Mouse (Mus musculus): ENCODE results near the gene Gkap1. TPM values are rescaled to one million over a fixed set of nuclear protein-coding genes. Genes with fewer than 3 reads are reported as not detected.
A peak's percentile ranks its signal among the peaks of the same experiment; 100 is the strongest.

Gkap1 gene
- polyA plus RNA-seq, 1 experiment = 1.5 TPM

DNA sequence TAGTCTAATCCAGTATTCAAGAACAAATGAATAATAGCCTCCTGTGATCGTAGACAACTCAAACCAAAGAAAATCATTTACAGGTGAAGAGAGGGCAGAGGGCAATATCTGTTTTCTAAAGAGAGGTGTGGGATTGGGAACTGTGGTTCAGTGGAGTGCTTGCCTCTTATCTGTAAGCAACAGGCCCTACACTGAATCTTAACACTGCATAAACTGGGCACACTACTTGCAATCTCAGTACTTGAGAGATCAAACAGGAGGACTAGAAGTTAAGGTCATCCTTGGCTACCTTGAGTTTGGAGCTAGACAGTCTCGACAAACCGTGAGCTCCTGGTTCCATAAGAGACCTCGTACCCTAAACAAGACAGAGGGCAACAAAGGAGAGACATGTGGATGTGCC lies 69.4 kb downstream of the Gkap1 start:
- H3K27ac ChIP-seq (ENCODE audit: insufficient read depth, low read length) = no peak overlapping the region
- H3K36me3 ChIP-seq (ENCODE audit: control insufficient read depth, insufficient read depth, low read length) = no peaks in the 10 kb centered on the region; the same call in 1 of the 2 replicates
- no peak for DNase-seq (ENCODE audit: low read depth in 1 of 2, low spot score in 2 of 2)
- H3K4me3 ChIP-seq (ENCODE audit: extremely low read depth, insufficient read depth, insufficient read length) = no peak overlapping the region
- H3K4me1 ChIP-seq (ENCODE audit: control insufficient read depth, insufficient read depth, insufficient read length) = peaks cover 4% of the 10 kb centered on the region
- TF ChIP-seq POLR2A (IDR thresholded peaks at IDR 0.05; ENCODE audit: low read depth, low read length) (no peak), CTCF (IDR thresholded peaks at IDR 0.05; ENCODE audit: extremely low read depth, insufficient read depth, insufficient read length, insufficient replicate concordance) (no peak)
- WGBS = 92% methylated on average over 4 of the region's 4 CpGs
- H3K27me3 ChIP-seq (ENCODE audit: control insufficient read depth, insufficient read depth, low read length) = no peaks in the 10 kb centered on the region

DNA sequence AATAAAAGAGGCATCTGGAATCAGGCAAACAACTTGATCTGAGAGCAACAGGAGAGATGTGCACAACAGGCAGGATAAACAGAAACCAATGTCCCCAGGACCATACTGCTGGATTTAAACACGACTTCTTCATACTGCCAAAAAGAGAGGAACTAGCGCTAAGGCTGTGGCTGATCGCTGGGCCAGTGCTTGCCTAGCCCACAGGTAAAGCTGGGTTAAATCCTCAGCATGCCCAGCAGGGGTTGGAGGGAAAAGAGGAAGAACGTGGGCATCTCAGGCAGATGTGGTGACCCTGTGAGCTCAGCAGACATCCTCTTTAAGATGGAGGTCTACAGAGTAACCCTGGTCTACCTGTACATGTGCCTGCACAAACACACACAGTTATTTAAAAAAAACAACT lies 70.5 kb downstream of the Gkap1 start:
- Histone ChIP-seq H3K27ac (ENCODE audit: insufficient read depth, low read length) (no peak overlapping the region), H3K36me3 (ENCODE audit: control insufficient read depth, insufficient read depth, low read length) (no peaks in the 10 kb centered on the region; the same call in 1 of the 2 replicates), H3K4me1 (ENCODE audit: control insufficient read depth, insufficient read depth, insufficient read length) (peaks cover 4% of the 10 kb centered on the region), H3K4me3 (ENCODE audit: extremely low read depth, insufficient read depth, insufficient read length) (no peak overlapping the region), H3K27me3 (ENCODE audit: control insufficient read depth, insufficient read depth, low read length) (no peaks in the 10 kb centered on the region)
- peak; percentile 12 to 37 for DNase-seq (ENCODE audit: low read depth in 1 of 2, low spot score in 2 of 2)
- TF ChIP-seq POLR2A (IDR thresholded peaks at IDR 0.05; ENCODE audit: low read depth, low read length) (no peak), CTCF (IDR thresholded peaks at IDR 0.05; ENCODE audit: extremely low read depth, insufficient read depth, insufficient read length, insufficient replicate concordance) (no peak)
- 6% methylated on average over 4 of the region's 4 CpGs for WGBS

DNA sequence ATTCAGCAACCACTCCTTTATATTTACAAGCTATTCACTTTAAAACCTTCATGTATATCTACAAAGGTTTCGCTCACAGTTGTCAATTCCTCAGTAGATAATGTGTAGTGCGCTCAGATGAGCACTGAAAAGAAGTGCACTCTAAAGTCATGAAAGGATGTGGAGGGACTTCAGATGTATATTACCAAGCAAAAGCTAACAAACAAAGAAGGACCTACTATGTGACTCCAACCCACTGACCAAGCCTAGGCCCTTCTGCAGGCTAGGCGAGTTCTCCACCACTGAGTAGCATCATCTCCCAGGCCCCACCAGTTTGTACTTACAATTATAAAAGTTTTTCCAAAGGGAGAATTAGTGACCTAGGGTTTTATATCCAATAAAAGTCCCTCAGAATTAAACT lies 71.3 kb downstream of the Gkap1 start:
- H3K36me3 ChIP-seq (ENCODE audit: control insufficient read depth, insufficient read depth, low read length) = no peaks in the 10 kb centered on the region; the same call in 1 of the 2 replicates
- H3K4me3 ChIP-seq (ENCODE audit: extremely low read depth, insufficient read depth, insufficient read length) = no peak overlapping the region
- 91% methylated on average over 3 of the region's 3 CpGs for WGBS
- peaks cover 4% of the 10 kb centered on the region for H3K4me1 ChIP-seq (ENCODE audit: control insufficient read depth, insufficient read depth, insufficient read length)
- no peak overlapping the region for H3K27ac ChIP-seq (ENCODE audit: insufficient read depth, low read length)
- TF ChIP-seq CTCF (IDR thresholded peaks at IDR 0.05; ENCODE audit: extremely low read depth, insufficient read depth, insufficient read length, insufficient replicate concordance) (no peak), POLR2A (IDR thresholded peaks at IDR 0.05; ENCODE audit: low read depth, low read length) (no peak)
- no peak for DNase-seq (ENCODE audit: low read depth in 1 of 2, low spot score in 2 of 2)
- H3K27me3 ChIP-seq (ENCODE audit: control insufficient read depth, insufficient read depth, low read length) = no peaks in the 10 kb centered on the region

DNA sequence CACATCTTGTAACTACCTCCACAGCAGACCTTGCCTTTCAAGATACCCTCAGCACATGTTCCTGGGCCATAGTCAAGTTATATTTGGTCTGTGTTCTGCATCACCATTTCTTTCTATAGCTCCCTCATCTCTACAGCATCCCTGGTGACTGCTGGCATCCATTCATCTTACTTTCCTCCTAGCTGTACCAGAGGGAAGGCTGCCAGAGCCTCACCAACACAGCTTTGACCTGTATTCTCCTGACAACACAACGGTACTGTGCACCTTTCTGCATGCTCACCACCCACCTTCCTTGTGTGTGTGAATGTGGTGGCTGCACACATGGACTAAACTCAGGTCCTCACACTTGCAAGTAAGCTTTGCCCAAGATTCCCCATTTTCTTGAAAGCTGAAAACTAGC lies 72.6 kb downstream of the Gkap1 start:
- TF ChIP-seq CTCF (IDR thresholded peaks at IDR 0.05; ENCODE audit: extremely low read depth, insufficient read depth, insufficient read length, insufficient replicate concordance) (no peak), POLR2A (IDR thresholded peaks at IDR 0.05; ENCODE audit: low read depth, low read length) (no peak)
- no peaks in the 10 kb centered on the region for H3K27me3 ChIP-seq (ENCODE audit: control insufficient read depth, insufficient read depth, low read length)
- no peak for DNase-seq (ENCODE audit: low read depth in 1 of 2, low spot score in 2 of 2)
- no peaks in the 10 kb centered on the region; the same call in 1 of the 2 replicates for H3K36me3 ChIP-seq (ENCODE audit: control insufficient read depth, insufficient read depth, low read length)
- H3K4me3 ChIP-seq (ENCODE audit: extremely low read depth, insufficient read depth, insufficient read length) = no peak overlapping the region
- WGBS = 83% methylated on average over 1 of the region's 1 CpGs
- peaks cover 9% of the 10 kb centered on the region; the same call in 1 of the 2 replicates for H3K4me1 ChIP-seq (ENCODE audit: control insufficient read depth, insufficient read depth, insufficient read length)
- no peak overlapping the region for H3K27ac ChIP-seq (ENCODE audit: insufficient read depth, low read length)

DNA sequence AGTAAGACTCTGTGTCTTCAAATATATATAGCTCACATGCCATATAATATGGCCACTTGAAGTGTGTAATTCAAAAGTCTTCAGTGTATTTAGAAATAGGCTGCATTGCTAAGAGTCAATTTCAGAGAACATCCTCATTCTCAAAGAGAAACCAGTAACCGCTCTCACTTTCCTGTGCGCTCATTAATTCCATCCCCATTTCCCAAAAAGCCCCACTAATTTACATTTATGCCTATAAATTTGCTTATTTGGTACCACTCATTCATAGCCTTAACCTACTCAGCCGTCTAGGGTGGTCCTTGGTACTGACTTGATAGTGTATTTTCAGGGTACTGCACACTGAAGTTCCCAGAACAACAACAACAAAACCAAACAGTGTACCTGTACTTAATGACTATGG lies 73.6 kb downstream of the Gkap1 start:
- TF ChIP-seq CTCF (IDR thresholded peaks at IDR 0.05; ENCODE audit: extremely low read depth, insufficient read depth, insufficient read length, insufficient replicate concordance) = no peak
- no peak for TF ChIP-seq POLR2A (IDR thresholded peaks at IDR 0.05; ENCODE audit: low read depth, low read length)
- Histone ChIP-seq H3K27me3 (ENCODE audit: control insufficient read depth, insufficient read depth, low read length) (no peaks in the 10 kb centered on the region), H3K4me1 (ENCODE audit: control insufficient read depth, insufficient read depth, insufficient read length) (peaks cover 14% of the 10 kb centered on the region; the same call in 1 of the 2 replicates), H3K4me3 (ENCODE audit: extremely low read depth, insufficient read depth, insufficient read length) (no peak overlapping the region), H3K27ac (ENCODE audit: insufficient read depth, low read length) (no peak overlapping the region), H3K36me3 (ENCODE audit: control insufficient read depth, insufficient read depth, low read length) (no peaks in the 10 kb centered on the region; the same call in 1 of the 2 replicates)
- DNase-seq (ENCODE audit: low read depth in 1 of 2, low spot score in 2 of 2) = no peak
- WGBS = 77% methylated on average over 3 of the region's 3 CpGs

DNA sequence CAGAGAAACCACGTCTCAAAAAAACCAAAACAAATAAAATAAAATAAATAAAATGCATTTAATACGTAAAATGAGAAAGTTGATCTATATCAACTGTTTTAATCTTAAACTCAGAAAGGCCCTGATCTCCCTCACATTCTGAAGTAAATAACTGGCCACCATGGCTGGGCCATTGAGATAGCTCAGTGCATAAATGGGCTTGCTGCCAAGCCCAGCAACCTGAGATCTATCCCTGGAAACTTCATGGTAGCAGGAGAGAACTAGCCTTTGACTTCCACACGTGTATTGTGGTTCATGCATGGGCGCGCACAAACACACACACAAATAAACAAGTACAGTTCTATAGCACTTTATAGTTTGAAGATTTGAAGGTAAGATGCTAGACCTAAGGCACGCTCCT lies 74.2 kb downstream of the Gkap1 start:
- Histone ChIP-seq H3K4me3 (ENCODE audit: extremely low read depth, insufficient read depth, insufficient read length) (no peak overlapping the region), H3K27me3 (ENCODE audit: control insufficient read depth, insufficient read depth, low read length) (no peaks in the 10 kb centered on the region), H3K4me1 (ENCODE audit: control insufficient read depth, insufficient read depth, insufficient read length) (peaks cover 14% of the 10 kb centered on the region; the same call in 1 of the 2 replicates), H3K36me3 (ENCODE audit: control insufficient read depth, insufficient read depth, low read length) (0 out of 2 replicates have a peak, but pooled peaks cover 1% of the 10 kb centered on the region), H3K27ac (ENCODE audit: insufficient read depth, low read length) (no peak overlapping the region)
- no peak for DNase-seq (ENCODE audit: low read depth in 1 of 2, low spot score in 2 of 2)
- WGBS = 86% methylated on average over 6 of the region's 6 CpGs
- no peak for TF ChIP-seq POLR2A (IDR thresholded peaks at IDR 0.05; ENCODE audit: low read depth, low read length)
- TF ChIP-seq CTCF (IDR thresholded peaks at IDR 0.05; ENCODE audit: extremely low read depth, insufficient read depth, insufficient read length, insufficient replicate concordance) = no peak

DNA sequence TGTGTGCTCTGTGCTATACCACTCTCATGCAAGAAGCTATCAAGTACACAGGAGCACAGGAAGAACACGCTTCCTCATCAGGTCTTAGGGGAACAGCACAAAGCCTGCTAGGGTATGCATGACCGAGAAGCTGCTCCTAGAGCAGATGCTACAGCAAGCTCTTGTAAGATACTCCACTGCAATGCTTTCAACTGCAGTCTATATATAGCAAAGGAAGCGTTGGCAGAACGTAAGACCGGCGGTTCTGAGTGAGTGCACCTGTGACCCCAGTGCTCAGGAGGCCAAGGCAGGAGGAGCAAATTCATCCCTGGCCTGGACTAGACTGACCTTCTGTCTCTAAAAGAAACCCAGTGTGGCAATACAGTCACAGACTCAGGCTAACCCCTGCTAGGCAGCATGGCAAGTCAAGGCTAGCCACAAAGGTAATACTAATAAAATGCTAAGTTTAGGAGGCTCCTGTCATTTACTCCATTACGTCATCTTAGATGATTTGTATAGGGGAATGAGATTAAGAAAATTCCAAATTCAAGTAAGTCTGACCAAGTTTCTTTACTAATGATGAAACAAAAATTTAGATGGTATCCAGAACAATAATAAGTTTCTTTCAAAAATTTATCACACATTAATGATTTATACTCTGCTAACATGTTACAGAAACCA lies 77.4 kb downstream of the Gkap1 start:
- H3K27me3 ChIP-seq (ENCODE audit: control insufficient read depth, insufficient read depth, low read length) = no peaks in the 10 kb centered on the region
- no peak overlapping the region for H3K4me3 ChIP-seq (ENCODE audit: extremely low read depth, insufficient read depth, insufficient read length)
- H3K27ac ChIP-seq (ENCODE audit: insufficient read depth, low read length) = no peak overlapping the region
- peaks cover 10% of the 10 kb centered on the region; the same call in 1 of the 2 replicates for H3K4me1 ChIP-seq (ENCODE audit: control insufficient read depth, insufficient read depth, insufficient read length)
- DNase-seq (ENCODE audit: low read depth in 1 of 2, low spot score in 2 of 2) = peak; percentile 19 to 27
- WGBS = 41% methylated on average over 7 of the region's 7 CpGs
- TF ChIP-seq POLR2A (IDR thresholded peaks at IDR 0.05; ENCODE audit: low read depth, low read length) (no peak), CTCF (IDR thresholded peaks at IDR 0.05; ENCODE audit: extremely low read depth, insufficient read depth, insufficient read length, insufficient replicate concordance) (no peak)
- H3K36me3 ChIP-seq (ENCODE audit: control insufficient read depth, insufficient read depth, low read length) = peaks cover 16% of the 10 kb centered on the region

Data from spleen, adult 2 months (tissue).